Mouse (Mus musculus) kidney, postnatal 4 days (tissue): ENCODE measurements around the gene Itpk1.

Experiments
- DNase-seq, 2 experiments: peaks; one replicate each; pipeline ENCODE4 v3.0.0; 2021; ENCODE audit warnings: mixed read lengths in 2 of 2

Itpk1 gene

DNA sequence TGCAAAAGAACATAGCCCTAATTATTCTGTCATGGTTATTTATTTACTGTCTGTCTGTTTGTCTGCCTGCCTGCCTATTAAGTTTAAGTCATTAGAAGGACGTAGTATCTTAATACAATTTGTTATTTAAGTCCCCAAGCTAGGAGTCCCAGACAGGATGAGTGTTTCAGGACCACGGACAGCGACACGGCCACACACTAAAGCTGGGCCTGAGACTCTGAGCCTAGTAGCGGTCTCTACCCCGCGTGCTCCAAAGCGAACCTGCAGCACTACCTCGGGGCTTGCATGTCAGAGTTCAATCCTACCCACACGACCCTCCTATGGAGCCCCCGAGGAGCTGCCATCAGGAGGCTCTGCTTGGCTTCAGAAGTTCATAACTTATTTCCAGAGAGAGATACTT is 154.2 kb downstream of the Itpk1 start:
- DNase-seq, result peak; percentile 93 to 95

DNA sequence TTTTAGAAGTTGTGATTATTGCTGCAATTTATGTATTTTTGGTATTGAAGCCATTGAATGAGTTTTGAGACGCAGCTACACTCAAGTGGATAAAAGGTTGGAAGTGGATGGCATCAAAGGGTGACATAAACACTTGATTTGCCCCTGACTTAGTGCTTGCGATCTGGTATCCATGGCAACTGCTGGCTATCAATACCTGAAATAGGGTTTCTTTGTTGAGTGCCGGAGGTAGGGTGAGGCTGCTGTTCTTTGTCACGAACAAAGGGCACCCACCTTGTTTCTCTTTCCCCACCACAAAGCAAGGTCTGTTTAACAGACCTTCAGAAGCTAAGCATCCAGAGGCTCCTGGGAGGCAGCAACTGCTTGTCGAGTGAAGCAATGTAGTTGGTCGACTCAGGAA is 159.6 kb downstream of the Itpk1 start:
- DNase-seq, result no peak

DNA sequence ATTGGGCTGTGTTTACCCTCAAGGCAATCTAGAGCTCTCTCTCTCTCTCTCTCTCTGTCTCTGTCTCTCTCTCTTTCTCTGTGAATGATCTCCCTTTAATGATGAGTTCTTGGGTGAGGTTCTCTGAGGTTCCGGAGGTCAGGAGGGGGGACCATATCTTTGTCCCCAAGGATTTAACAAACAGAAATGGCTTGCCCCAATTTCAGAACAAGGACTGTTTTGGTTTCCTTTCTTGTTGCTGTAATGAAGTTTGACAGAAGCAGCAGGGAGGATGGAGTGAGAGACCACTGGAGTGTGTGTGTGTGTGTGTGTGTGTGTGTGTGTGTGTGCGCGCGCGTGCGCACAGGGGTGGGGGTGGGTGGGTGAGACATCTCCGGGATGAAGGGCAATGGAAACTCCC is 163.6 kb downstream of the Itpk1 start:
- no peak for DNase-seq

DNA sequence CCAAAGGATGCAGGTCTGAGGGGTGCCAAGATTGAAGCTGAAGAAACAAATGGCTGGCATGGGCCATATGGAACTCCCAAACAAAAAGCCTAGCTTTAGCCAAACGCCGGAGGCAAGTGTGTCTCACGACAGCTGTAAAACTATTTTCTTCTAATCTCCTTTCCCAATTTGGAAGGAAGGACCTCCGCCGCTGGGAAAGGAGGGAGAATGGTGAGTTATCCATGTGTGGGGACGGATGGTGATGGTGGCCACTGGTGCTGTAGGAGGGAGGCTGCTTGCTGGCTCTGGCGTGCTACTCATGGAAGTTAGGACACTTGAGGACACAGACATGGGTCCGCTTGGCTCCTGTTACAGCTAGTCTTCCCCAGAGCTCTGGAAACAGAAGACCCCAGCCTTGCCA is 164.5 kb downstream of the Itpk1 start:
- DNase-seq, result no peak

DNA sequence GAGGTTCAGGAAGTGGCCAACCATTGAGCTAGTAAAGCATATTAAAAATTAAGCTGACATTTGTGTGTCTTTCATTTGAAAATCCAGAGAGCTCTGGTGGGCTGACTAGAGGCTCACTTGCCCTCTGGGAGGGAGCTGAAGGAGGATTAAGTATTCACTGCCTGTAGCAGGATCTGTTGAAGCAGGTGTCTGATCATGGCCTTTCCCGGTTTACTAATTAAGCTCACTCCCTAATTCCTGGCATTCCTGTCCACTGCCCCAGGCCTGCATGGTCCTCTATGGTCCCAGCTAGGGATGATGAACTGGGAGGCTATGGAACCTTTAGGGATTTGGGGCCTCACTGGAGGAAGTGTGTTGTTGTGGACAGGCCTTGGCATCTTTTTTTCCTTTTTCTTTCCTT is 168.9 kb downstream of the Itpk1 start:
- DNase-seq, result peak; percentile 25 to 56

DNA sequence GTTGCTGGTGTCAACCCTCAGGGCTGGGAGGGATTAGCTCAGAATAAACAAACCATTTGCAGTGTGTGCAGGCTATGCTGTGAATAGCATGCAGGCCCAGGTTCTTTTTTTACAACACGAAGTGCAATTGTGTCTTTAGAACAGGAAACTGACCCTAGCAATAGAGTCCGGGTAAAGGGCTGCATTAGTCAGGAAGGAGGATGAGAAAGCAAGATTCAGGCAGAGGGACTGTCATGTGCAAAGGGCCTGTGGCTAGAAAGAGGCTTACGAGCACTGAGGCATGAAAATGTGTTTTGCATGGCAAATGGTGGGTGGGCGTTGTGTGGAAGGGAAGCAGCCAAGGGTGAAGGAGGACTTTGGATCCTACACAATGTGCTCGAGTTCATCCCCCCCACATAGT is 176.7 kb downstream of the Itpk1 start:
- DNase-seq, result no peak

DNA sequence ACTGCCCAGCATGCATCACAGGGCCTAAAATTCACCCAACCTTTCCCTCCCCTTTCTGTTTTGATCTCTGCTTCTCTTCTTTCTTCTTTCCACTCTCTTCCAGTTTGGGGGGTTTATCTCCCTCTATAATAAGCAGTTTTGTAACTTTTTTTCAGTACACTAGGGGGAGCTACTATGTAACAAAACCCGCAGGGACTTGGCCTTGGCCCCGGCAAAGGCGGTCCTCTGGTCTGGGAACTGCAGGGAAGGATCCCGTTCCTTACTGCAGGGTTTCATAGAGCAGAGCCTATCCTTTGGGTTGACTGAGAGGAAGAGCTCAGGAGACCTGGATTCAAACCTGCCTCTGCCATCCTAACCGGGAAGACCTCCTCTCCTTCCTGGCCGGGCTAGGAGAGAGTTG is 180.0 kb downstream of the Itpk1 start:
- DNase-seq, result peak; percentile 53 to 69

DNA sequence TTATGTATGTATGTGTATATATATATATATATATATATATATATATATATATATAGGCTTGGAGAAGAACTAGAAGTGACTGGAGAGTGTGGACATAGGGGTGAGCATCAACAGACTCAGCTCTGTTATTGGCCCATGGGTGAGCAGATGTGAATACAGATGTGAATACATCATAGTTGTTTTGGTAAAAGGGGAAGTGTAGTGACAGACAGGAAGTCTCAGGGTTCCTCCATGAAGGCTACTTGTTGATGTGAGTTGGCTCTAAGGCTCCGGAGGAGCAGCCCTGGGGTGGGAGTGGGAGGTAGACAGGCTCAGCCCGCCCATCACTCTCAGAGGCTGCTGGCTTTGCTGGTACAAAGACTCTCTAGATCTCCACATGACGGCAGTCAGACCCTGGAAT is 180.5 kb downstream of the Itpk1 start:
- DNase-seq, result no peak

DNA sequence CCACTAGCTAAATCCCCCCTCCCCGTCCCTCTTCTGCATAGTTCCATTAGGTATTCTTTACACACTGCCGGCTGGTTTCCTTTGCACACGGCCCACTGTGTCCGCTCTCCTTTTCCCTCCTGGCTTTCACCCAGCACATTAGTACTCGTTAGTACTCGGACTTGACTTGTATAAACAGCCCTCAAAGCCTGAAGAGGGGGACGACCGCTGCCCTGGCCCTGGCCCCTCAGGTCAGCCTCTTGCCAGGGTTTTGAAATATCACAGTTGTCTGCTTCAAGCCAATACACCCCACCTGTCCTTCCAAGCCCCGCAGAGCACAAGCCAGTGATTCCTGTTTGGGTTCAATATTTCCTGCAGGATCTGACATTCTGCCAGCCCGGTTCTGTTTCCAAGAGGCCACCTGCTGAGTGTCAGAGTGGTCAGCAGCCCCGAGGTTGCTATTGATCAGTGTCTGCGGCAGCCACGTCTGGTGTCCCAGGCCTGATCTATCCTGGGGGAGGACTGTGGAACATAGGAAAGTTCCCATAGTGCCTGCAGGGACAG is 182.9 kb downstream of the Itpk1 start:
- peak; percentile 15 to 25 for DNase-seq

DNA sequence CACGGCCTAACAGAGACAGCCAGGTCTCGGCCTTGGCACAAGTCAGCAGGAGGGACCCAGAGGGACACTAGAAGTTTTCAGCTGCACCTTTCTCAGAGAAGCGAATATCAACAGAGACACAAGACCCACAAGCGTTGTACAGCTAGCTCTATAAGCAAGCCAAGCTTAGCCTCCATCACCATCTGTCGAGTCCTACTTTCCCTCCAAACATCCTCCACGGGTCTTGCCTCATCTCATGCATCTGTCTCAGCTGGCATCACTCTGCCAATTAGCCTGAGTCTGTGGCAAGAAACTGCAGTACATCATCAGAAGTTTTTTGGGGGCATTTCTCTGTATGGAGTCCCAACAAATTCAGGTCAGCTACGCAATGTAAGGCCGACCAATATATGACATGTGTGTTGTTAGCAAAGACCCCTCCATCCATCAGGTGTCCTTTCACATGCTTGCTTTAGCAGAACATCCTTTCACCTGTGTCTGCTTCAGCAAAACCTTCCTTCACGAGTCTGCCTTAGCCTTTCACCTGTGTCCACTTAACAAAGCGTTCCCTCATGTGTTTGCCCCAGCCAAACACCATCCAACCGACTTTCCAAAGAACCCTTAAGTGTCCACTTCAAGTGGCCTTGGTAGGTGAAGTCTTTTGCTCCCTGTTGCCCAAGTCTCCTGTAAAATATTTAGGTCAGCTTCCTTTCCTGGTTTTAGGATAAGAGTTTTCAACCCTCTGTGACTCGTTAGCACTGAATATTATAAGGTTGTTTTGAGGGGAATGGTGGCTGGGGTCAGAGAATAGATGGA is 184.6 kb downstream of the Itpk1 start:
- DNase-seq, result no peak
